Mouse (Mus musculus) heart, embryonic 11.5 days (tissue): ENCODE data around the gene Ctcfl. TPM values are rescaled to one million over a fixed set of nuclear protein-coding genes. Genes with fewer than 3 reads are reported as not detected.
"Not testable (repeated sequence)": the region's sequence is repeated elsewhere in the genome, so short reads cannot be mapped to it uniquely, and the experiment has no call there.

ENCODE experiments used
- ATAC-seq: fragments of 200-750 bp; cut with Nextera tagmentation; replicated peaks from 2 replicates; pipeline ENCODE4 v1.8.0; 2017; ENCODE audit warnings: moderate library complexity; ENCODE audit not compliant: insufficient number of reproducible peaks, low FRiP score, low TSS enrichment
- H3K27ac ChIP-seq: fragments of 300-500 bp; sonication (generic); 2 replicates; pipeline ENCODE4 v1.5.1; 2014; ENCODE audit warnings: mild to moderate bottlenecking, low read depth, low read length
- H3K27me3 ChIP-seq: fragments of 300-500 bp; sonication (generic); 2 replicates; pipeline ENCODE4 v1.6.1; 2014; ENCODE audit warnings: mild to moderate bottlenecking, low read length, mixed read lengths; ENCODE audit not compliant: control insufficient read depth, insufficient read depth
- H3K36me3 ChIP-seq: fragments of 300-500 bp; sonication (generic); 2 replicates; pipeline ENCODE4 v1.6.1; 2014; ENCODE audit warnings: mild to moderate bottlenecking, low read length, moderate library complexity, mixed read lengths; ENCODE audit not compliant: control insufficient read depth, insufficient read depth
- H3K4me1 ChIP-seq: fragments of 300-500 bp; sonication (generic); 2 replicates; pipeline ENCODE4 v1.6.1; 2014; ENCODE audit warnings: low read length; ENCODE audit not compliant: control insufficient read depth, insufficient read depth
- H3K4me2 ChIP-seq: fragments of 300-500 bp; sonication (generic); 2 replicates; pipeline ENCODE4 v1.6.1; 2014; ENCODE audit warnings: mild to moderate bottlenecking, moderate library complexity
- H3K4me3 ChIP-seq: fragments of 300-500 bp; sonication (generic); 2 replicates; pipeline ENCODE4 v1.5.1; 2014; ENCODE audit warnings: low read depth, low read length
- H3K9ac ChIP-seq: fragments of 300-500 bp; sonication (generic); 2 replicates; pipeline ENCODE4 v1.6.1; 2014; ENCODE audit warnings: mild to moderate bottlenecking, low read depth, low read length, moderate library complexity
- H3K9me3 ChIP-seq: fragments of 300-500 bp; sonication (generic); replicated peaks from 2 replicates; pipeline ENCODE4 v1.6.1; 2016; ENCODE audit warnings: low read length; ENCODE audit not compliant: control insufficient read depth
- WGBS: fragments of 180-500 bp; shearing (Covaris S2); extraction: QIAGEN DNeasy Blood & Tissue Kit; methylation state at CpG from one replicate; pipeline ENCODE4 v1.1.7; 2014; ENCODE audit not compliant: insufficient replicate concordance; 5-methylcytosine and 5-hydroxymethylcytosine counted together
- polyA plus RNA-seq: library from polyadenylated mRNA; unstranded; fragments of >200 nt; fragmentation: Nextera tagmentation; extraction: Ambion mirVana; gene quantifications from 2 replicates; pipeline ENCODE4 v1.2.1, GENCODE M21; 2014

Ctcfl gene
- polyA plus RNA-seq, 1 experiment from 2014 or later, result 0.39 TPM

DNA sequence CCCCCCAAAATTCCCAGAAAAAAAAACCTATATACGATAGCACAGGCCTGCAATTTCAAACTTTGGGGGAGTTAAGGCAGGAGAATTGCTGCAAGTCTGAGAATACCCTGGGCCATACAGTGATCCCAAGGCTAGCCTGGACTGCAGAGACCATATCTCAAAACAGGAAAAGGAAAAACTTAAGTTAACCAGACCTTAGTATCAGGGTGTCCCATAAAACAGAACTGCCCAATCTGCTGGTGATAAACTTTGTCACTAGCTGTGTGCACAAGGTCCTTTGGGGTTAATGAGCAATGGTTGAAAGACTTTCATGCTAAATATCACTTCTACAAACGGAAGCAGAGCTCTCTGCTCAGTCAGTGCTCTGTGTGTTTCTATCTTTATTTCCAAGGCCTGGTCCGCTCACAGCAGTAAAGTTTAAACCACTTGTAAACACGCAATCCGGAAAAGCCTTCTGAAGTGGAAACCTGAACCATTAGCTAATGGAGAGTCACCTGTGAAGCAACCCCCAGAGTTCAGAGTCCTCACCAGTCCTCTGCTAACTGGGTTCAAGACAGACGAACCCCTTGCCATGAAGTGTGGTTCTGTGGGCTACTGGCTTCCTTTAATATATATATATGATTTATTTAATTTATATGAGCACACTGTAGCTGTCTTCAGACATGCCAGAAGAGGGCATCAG, 10.7 kb downstream of the Ctcfl start:
- H3K9ac ChIP-seq, result no peak overlapping the region
- no peak overlapping the region for H3K27ac ChIP-seq
- H3K36me3 ChIP-seq, result no peaks in the 10 kb centered on the region
- H3K4me1 ChIP-seq, result peaks cover 6% of the 10 kb centered on the region
- no peak overlapping the region for H3K4me2 ChIP-seq
- 68% methylated on average over 6 of the region's 6 CpGs for WGBS
- peaks cover 3% of the 10 kb centered on the region; the same call in 1 of the 2 replicates for H3K27me3 ChIP-seq
- ATAC-seq, result no peak
- no peaks in the 10 kb centered on the region for H3K9me3 ChIP-seq
- no peak overlapping the region for H3K4me3 ChIP-seq

DNA sequence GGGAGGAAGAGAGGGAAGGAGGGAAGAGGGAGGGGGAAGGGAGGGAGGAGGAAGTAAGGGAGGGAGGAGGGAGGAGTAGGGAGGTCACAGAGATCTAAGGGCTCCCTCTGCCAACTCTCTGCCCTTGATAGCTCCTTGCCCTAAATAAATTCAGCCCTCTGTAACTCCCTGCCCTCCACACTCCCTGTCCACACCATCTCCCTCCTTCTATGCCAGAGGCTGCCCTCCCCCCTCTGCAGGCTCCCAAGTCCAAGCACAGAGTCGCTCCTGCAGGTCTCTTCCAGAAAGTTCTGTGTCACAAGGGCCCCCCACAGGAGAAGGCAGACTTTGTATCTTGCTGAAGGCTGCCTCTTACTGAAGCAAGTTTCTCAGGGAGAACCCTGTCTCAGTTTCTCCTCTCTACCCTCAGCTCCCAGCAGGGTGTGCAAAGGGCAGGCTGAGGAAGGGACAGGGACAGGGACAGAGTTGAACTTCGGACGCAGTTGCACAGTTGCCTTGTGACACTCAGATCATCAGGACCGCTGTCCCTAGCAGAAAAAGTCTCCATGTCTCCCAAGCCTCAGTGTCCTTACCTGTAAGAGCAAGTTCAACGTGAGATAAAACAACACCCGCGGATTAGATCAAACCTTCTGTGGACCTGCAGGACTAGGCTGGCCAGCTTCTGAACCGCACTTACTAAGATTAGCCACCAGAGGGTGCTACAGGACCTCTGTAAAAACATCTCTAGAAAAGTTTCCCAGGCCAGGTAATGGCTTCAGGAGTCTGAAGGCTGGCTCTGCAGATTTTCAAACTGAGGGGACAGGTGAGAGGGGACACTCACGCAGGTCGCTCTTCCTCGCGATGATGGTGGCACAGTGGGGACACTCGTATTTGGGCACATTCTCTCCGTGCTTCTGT, 12.2 kb downstream of the Ctcfl start:
- Histone ChIP-seq H3K4me2 (peak overlapping the region; percentile 31; the same call in 1 of the 2 replicates), H3K4me1 (peaks cover 6% of the 10 kb centered on the region), H3K36me3 (no peaks in the 10 kb centered on the region), H3K9me3 (no peaks in the 10 kb centered on the region), H3K27ac (no peak overlapping the region), H3K9ac (0 out of 2 replicates have a peak overlapping the region, but pooled peaks have one; percentile 5), H3K4me3 (no peak overlapping the region), H3K27me3 (peaks cover 3% of the 10 kb centered on the region; the same call in 1 of the 2 replicates)
- WGBS, result 16% methylated on average over 14 of the region's 14 CpGs
- no peak for ATAC-seq

DNA sequence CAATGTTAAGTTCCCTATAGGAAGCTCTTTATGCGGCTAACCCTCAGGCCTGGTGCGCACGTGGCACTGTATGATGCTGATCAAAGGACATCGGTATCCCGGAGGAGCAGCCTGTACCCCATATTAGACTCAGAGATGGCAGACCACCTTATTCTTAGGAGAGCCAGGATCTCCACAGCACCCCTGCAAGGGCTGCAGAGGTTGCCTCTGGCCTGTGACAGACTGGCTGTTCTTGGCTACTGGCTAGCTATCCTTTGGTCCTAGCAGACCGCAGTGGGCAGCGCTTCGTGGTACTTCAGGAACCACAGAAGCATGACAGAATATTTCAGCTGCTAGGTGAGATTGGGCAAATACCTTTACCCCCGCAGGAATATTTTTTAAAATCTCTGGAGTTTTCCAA, 12.9 kb downstream of the Ctcfl start:
- no peak for ATAC-seq
- WGBS, result 76% methylated on average over 9 of the region's 9 CpGs
- H3K4me3 ChIP-seq, result no peak overlapping the region
- H3K36me3 ChIP-seq, result no peaks in the 10 kb centered on the region
- H3K9ac ChIP-seq, result no peak overlapping the region
- H3K9me3 ChIP-seq, result no peaks in the 10 kb centered on the region
- H3K27me3 ChIP-seq, result peaks cover 3% of the 10 kb centered on the region; the same call in 1 of the 2 replicates
- peaks cover 6% of the 10 kb centered on the region for H3K4me1 ChIP-seq
- no peak overlapping the region for H3K4me2 ChIP-seq
- no peak overlapping the region for H3K27ac ChIP-seq

DNA sequence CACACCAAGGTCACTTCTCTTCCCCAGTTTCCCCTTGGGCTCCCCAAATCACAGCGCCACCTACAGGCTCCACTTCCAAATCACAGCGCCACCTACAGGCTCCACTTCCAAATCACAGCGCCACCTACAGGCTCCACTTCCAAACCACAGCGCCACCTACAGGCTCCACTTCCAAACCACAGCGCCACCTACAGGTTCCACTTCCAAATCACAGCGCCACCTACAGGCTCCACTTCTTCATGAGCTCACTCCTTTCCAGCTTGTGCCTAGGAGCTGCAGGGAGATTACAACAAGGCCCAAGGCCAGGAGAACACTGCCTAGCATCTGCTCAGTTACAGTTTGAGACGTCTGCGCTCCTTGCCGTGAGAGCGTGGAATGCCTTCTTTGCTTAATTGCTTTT, 22.0 kb downstream of the Ctcfl start:
- not testable (repeated sequence) for H3K4me2 ChIP-seq, H3K36me3 ChIP-seq, ATAC-seq, H3K4me1 ChIP-seq, H3K4me3 ChIP-seq, H3K9ac ChIP-seq, H3K27me3 ChIP-seq, H3K9me3 ChIP-seq, H3K27ac ChIP-seq
- WGBS, result 87% methylated on average over 10 of the region's 10 CpGs

DNA sequence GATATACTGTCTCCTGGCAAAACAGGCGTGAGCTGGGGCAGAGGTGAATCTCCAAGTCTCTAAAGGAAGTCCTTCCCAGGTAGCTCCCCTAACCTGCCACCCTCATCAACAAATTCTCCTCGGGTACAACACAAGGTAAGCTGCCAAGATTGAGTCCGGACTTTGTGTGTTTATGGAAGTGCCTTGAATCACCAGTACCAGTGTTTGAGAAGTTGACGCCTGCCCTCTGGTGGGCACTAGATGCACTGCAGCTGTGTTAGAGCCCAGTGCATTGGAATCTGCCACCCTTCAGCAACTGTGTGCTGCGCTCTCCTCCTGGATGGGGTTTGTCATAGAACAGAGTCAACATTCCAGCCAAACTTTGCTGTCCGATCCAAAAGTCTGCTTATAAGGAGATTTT, 29.9 kb downstream of the Ctcfl start:
- peak overlapping the region; percentile 97; the same call in 1 of the 2 replicates for H3K27ac ChIP-seq
- 16% methylated on average over 6 of the region's 6 CpGs for WGBS
- H3K4me2 ChIP-seq, result peak overlapping the region; percentile 50
- H3K9me3 ChIP-seq, result no peaks in the 10 kb centered on the region
- H3K4me3 ChIP-seq, result no peak overlapping the region
- H3K36me3 ChIP-seq, result no peaks in the 10 kb centered on the region
- H3K9ac ChIP-seq, result no peak overlapping the region; the same call in 1 of the 2 replicates
- ATAC-seq, result no peak
- H3K27me3 ChIP-seq, result no peaks in the 10 kb centered on the region
- peaks cover 14% of the 10 kb centered on the region for H3K4me1 ChIP-seq

DNA sequence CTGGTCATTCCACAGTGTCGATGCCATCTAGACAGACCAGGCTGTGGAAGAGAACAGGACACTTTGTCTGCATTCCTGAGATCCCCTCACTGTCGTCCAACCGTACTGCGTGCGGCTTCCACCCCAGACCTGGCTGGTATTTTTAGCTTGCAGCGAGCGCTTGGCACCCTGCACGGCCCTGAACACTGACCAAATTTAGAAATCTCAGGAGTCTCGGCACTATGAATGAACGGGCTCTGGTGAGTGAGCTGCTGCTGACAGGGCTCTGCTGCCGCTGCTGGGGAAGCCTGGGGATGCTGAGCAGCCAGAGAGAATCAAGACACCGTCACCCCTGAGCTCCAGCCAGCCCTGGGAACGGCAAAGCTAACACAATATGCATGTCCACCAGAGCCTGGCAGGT, 31.9 kb downstream of the Ctcfl start:
- H3K9ac ChIP-seq, result peak overlapping the region; percentile 67
- H3K27me3 ChIP-seq, result no peaks in the 10 kb centered on the region
- peak overlapping the region; percentile 50 for H3K4me2 ChIP-seq
- H3K9me3 ChIP-seq, result no peaks in the 10 kb centered on the region
- peak; percentile 61 for ATAC-seq
- H3K4me1 ChIP-seq, result peaks cover 23% of the 10 kb centered on the region
- H3K27ac ChIP-seq, result peak overlapping the region; percentile 97
- H3K4me3 ChIP-seq, result peak overlapping the region; percentile 28
- no peaks in the 10 kb centered on the region for H3K36me3 ChIP-seq
- WGBS, result 21% methylated on average over 13 of the region's 13 CpGs

DNA sequence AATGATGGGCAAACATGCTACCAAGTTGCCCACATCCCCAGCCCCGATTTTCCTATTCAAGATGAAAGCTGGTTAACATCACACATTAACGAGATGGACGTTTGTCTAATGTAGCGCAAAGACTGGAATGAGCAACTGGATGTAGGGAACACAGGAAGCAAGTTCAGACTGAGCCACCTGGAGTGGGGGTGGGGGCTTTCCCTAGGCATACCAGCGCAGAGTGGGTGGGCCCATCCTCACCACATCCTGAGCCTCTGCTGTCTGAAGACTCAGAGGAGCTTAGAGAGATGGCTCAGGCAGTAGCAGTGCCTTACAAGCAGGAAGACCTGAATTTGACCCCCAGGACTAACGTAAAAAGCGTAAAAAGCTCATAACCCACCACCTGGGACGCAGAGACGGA, 33.6 kb downstream of the Ctcfl start:
- Histone ChIP-seq H3K4me1 (peaks cover 27% of the 10 kb centered on the region), H3K9me3 (no peaks in the 10 kb centered on the region), H3K4me2 (no peak overlapping the region), H3K9ac (no peak overlapping the region), H3K27ac (peak overlapping the region; percentile 97; the same call in 1 of the 2 replicates), H3K36me3 (no peaks in the 10 kb centered on the region), H3K27me3 (no peaks in the 10 kb centered on the region), H3K4me3 (no peak overlapping the region)
- no peak for ATAC-seq
- 86% methylated on average over 9 of the region's 9 CpGs for WGBS

DNA sequence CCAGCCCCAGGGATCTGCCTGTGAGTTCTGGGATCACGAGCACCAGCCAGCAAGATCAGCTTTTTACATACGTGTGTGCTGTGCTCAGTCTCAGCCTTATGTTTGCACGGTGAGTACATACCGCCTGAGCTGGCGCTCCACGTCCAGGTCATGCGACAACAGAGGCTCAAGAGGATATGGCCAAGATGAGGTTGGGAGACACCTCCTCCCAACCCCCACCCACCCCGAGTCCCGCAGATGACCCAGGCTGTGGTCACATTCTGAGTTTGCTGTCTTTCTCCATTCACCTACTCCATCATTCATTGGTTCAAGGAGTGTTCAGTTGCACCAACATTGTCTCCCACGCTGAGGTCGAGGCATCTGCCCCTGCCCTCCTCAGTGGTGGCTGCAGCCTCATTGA, 34.5 kb downstream of the Ctcfl start:
- 90% methylated on average over 11 of the region's 11 CpGs for WGBS
- Histone ChIP-seq H3K27me3 (no peaks in the 10 kb centered on the region), H3K4me1 (peaks cover 36% of the 10 kb centered on the region), H3K36me3 (no peaks in the 10 kb centered on the region), H3K4me2 (no peak overlapping the region), H3K9ac (no peak overlapping the region), H3K27ac (no peak overlapping the region), H3K9me3 (no peaks in the 10 kb centered on the region), H3K4me3 (no peak overlapping the region)
- no peak for ATAC-seq
